Mouse (Mus musculus): Measurements from ENCODE around the gene Pou3f1.

GRCm38 (mm10) chr4:124660603-124661002 lies 4.0 kb downstream of the Pou3f1 start:
- TF ChIP-seq CTCF (IDR thresholded peaks at IDR 0.05; ENCODE audit: low read depth) (no peak), EP300 (IDR thresholded peaks at IDR 0.05; ENCODE audit: low read depth) (no peak)

Data from liver, postnatal 0 days (tissue).